ENCODE assay signal across 22 mouse cellular contexts in genomic region chr1:89935493-89936348, GRCm38 (mm10). TPM values are rescaled to one million over a fixed set of nuclear protein-coding genes. Genes with fewer than 3 reads are reported as not detected.
DNase-seq lines count a peak whose midpoint lies in the region; ATAC-seq and TF ChIP-seq lines count a peak whose summit lies in the region.
"Had no signal": no experiment of that assay in that cellular context is flagged by ENCODE, and none has a peak within 500 bp of the region (broad histone marks: within the 10 kb centered on the region; RNA-seq: fewer than 3 reads in every experiment).

No protein-coding gene starts in this region.

- H3K27ac ChIP-seq in hindbrain, embryonic 12.5 days = no peak overlapping the region
- H3K27ac ChIP-seq in midbrain, embryonic 14.5 days (replicated peaks; ENCODE audit: low read depth, low read length) = no peak overlapping the region
- H3K27ac ChIP-seq in forebrain, embryonic 11.5 days (ENCODE audit: low read depth, low read length) = no peak overlapping the region
- H3K27ac ChIP-seq: stomach, embryonic 15.5 days had no signal

- peaks cover 68% of the 10 kb centered on the region for H3K27me3 ChIP-seq in E14TG2a.4 (ENCODE audit: insufficient read depth, low read length)
- peaks cover 84% of the 10 kb centered on the region for H3K27me3 ChIP-seq in hindbrain, embryonic 12.5 days
- peaks cover 86% of the 10 kb centered on the region for H3K27me3 ChIP-seq in midbrain, embryonic 14.5 days (ENCODE audit: control insufficient read depth, insufficient read depth, low read length)
- peaks cover 93% of the 10 kb centered on the region for H3K27me3 ChIP-seq in forebrain, embryonic 11.5 days (ENCODE audit: control insufficient read depth, insufficient read depth, low read length)

- no peak overlapping the region for H3K9ac ChIP-seq in hindbrain, embryonic 12.5 days
- no peak overlapping the region for H3K9ac ChIP-seq in midbrain, embryonic 14.5 days (replicated peaks; ENCODE audit: low read length)
- H3K9ac ChIP-seq in forebrain, embryonic 11.5 days (ENCODE audit: low read length) = no peak overlapping the region
- H3K9ac ChIP-seq: heart, embryonic 12.5 days; stomach, embryonic 15.5 days had no signal

- H3K4me2 ChIP-seq in hindbrain, embryonic 12.5 days (replicated peaks) = peak overlapping the region; percentile 27
- H3K4me2 ChIP-seq in midbrain, embryonic 14.5 days (ENCODE audit: low read length) = peak overlapping the region; percentile 10; the same call in 1 of the 2 replicates
- H3K4me2 ChIP-seq in forebrain, embryonic 11.5 days (ENCODE audit: low read depth, low read length, severe bottlenecking) = no peak overlapping the region
- H3K4me2 ChIP-seq: heart, embryonic 12.5 days; stomach, embryonic 15.5 days had no signal

- ATAC-seq in hindbrain, embryonic 12.5 days (ENCODE audit: low FRiP score) = no peak
- no peak for ATAC-seq in midbrain, embryonic 14.5 days (ENCODE audit: low FRiP score, low TSS enrichment)
- ATAC-seq in erythroblast, adult 5-6 weeks (replicated peaks; ENCODE audit: low FRiP score, poor library complexity, severe bottlenecking) = no peak
- no peak for ATAC-seq in forebrain, embryonic 11.5 days (replicated peaks; ENCODE audit: low FRiP score)
- ATAC-seq: forebrain, embryonic 16.5 days had no signal

- no peak for TF ChIP-seq CTCF in E14TG2a.4 (conservative IDR thresholded peaks at IDR 0.05; ENCODE audit: low read length)

- peak; percentile 51 for DNase-seq in embryo, embryonic 10 days (ENCODE audit: low spot score)
- peak; percentile 31 for DNase-seq in midbrain, embryonic 14.5 days
- no peak for DNase-seq in forebrain, embryonic 11.5 days (ENCODE audit: low spot score)
- DNase-seq in spleen, adult 12 weeks (ENCODE audit: low spot score) = no peak
- DNase-seq in ovary, postnatal 10 days (ENCODE audit: low spot score) = no peak
- DNase-seq: adrenal gland, postnatal 36 days; cerebellum, postnatal 14 days; gastrocnemius, postnatal 14 days; heart, postnatal 36 days; kidney, adult 2 months; kidney, postnatal 36 days; liver; lung, adult 18-20 months; lung, postnatal 36 days had no signal

- no peaks in the 10 kb centered on the region for H3K36me3 ChIP-seq in E14TG2a.4 (ENCODE audit: insufficient read depth, low read length)
- no peaks in the 10 kb centered on the region for H3K36me3 ChIP-seq in hindbrain, embryonic 12.5 days
- H3K36me3 ChIP-seq in midbrain, embryonic 14.5 days (ENCODE audit: control insufficient read depth, insufficient read depth, low read length) = no peaks in the 10 kb centered on the region
- H3K36me3 ChIP-seq in forebrain, embryonic 11.5 days (ENCODE audit: control insufficient read depth, insufficient read depth, low read length) = no peaks in the 10 kb centered on the region
- H3K36me3 ChIP-seq: heart, embryonic 12.5 days; stomach, embryonic 15.5 days had no signal

- WGBS in hindbrain, embryonic 12.5 days = 2% methylated on average over 29 of the region's 29 CpGs
- WGBS in midbrain, embryonic 14.5 days = under 1% methylated on average over 29 of the region's 29 CpGs
- WGBS in forebrain, embryonic 11.5 days = under 1% methylated on average over 28 of the region's 29 CpGs

- H3K4me3 ChIP-seq in E14TG2a.4 (replicated peaks; ENCODE audit: low read length) = peak overlapping the region; percentile 58
- H3K4me3 ChIP-seq in hindbrain, embryonic 12.5 days = no peak overlapping the region
- no peak overlapping the region for H3K4me3 ChIP-seq in midbrain, embryonic 14.5 days (replicated peaks; ENCODE audit: low read depth, low read length)
- H3K4me3 ChIP-seq in forebrain, embryonic 11.5 days (ENCODE audit: low read depth, low read length) = no peak overlapping the region
- H3K4me3 ChIP-seq: heart, embryonic 12.5 days; stomach, embryonic 15.5 days had no signal

- peaks cover 88% of the 10 kb centered on the region for H3K4me1 ChIP-seq in E14TG2a.4 (replicated peaks; ENCODE audit: low read depth, low read length)
- H3K4me1 ChIP-seq in hindbrain, embryonic 12.5 days = peaks cover 43% of the 10 kb centered on the region
- peaks cover 8% of the 10 kb centered on the region for H3K4me1 ChIP-seq in midbrain, embryonic 14.5 days (ENCODE audit: control insufficient read depth, insufficient read depth, low read length)
- peaks cover 31% of the 10 kb centered on the region for H3K4me1 ChIP-seq in forebrain, embryonic 11.5 days (replicated peaks; ENCODE audit: control insufficient read depth, insufficient read depth, low read length)

- H3K9me3 ChIP-seq in E14TG2a.4 (ENCODE audit: low read length) = no peaks in the 10 kb centered on the region
- H3K9me3 ChIP-seq in hindbrain, embryonic 12.5 days (replicated peaks) = no peaks in the 10 kb centered on the region
- no peaks in the 10 kb centered on the region for H3K9me3 ChIP-seq in midbrain, embryonic 14.5 days (ENCODE audit: control insufficient read depth, low read length)
- H3K9me3 ChIP-seq in forebrain, embryonic 11.5 days (ENCODE audit: control insufficient read depth, low read length) = no peaks in the 10 kb centered on the region
- H3K9me3 ChIP-seq: heart, embryonic 12.5 days; stomach, embryonic 15.5 days had no signal

RNA-seq across cellular contexts. Expression of gene Gbx2, which starts 4.7 kb away (rescaled TPM):
- polyA plus RNA-seq in hindbrain, embryonic 12.5 days (2016; fragmentation: Nextera tagmentation; extraction: Ambion mirVana) = 46.1 and 63.6 TPM in 2 replicates
- 11.6 and 12.1 TPM in 2 replicates for polyA plus RNA-seq in midbrain, embryonic 14.5 days (2014; fragmentation: Nextera tagmentation; extraction: Ambion mirVana)
- 1.0 TPM in 1 of 2 replicates, not detected in the other for total RNA-seq in erythroblast, adult 5-6 weeks (2015; ENCODE audit: low replicate concordance)
- total RNA-seq in erythroblast, adult 5-6 weeks (2017; ENCODE audit: low replicate concordance) = not detected in 2 replicates
- 5.0 and 6.7 TPM in 2 replicates for polyA plus RNA-seq in forebrain, embryonic 11.5 days (2014; fragmentation: Nextera tagmentation; extraction: Ambion mirVana)
- total RNA-seq: adrenal gland, postnatal 36 days; gastrocnemius, postnatal 14 days; heart, postnatal 36 days; MEL; monocyte, adult 5-6 weeks had no signal
- polyA plus RNA-seq: kidney, adult 2 months had no signal

Comparison
In these comparisons a context has a peak if more than half of its experiments do, and no peak if none do; other contexts are left out.
1. DNase-seq: peak in embryo, embryonic 10 days (single experiment) and midbrain, embryonic 14.5 days (single experiment); none in forebrain, embryonic 11.5 days (single experiment), spleen, adult 12 weeks (single experiment) and ovary, postnatal 10 days (single experiment).